Mouse (Mus musculus): ENCODE measurements at regions not wholly inside any gene's neighbourhood (a gene's known extent, or its start where the extent isn't known, plus 50 kb on each side); places are given as distances from the start of the nearest gene placed in this dataset.

DNA sequence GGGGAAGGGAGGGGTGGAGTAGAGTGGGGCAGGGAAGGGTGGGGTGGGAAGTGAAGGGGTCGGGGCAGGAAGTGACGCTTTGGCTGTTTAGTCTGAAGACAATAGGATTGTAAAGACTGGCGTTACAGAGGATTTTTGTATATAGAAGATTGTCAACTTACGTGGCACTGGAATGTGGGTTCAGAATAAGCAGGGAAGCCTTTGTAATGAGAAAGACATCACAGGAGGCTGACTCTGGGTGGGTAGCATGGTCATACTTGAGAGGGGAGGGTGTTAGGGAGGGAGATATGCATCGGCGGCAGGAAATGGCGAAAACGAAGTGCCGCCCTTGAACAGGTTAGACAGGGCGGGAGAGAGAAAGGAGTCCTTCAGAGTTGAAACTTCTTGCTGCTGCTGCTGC lies 357.7 kb downstream of the Rnf144b start:
- TF ChIP-seq POLR2A (IDR thresholded peaks at IDR 0.05; ENCODE audit: control insufficient read depth, low read depth, low read length), result no peak
- TF ChIP-seq CTCF (IDR thresholded peaks at IDR 0.05; ENCODE audit: control insufficient read depth, insufficient read depth, insufficient replicate concordance, low read depth, low read length), result no peak
